Mouse (Mus musculus): ENCODE measurements at regions not wholly inside any gene's neighbourhood (a gene's known extent, or its start where the extent isn't known, plus 50 kb on each side); places are given as distances from the start of the nearest gene placed in this dataset.

- no peak for DNase-seq (ENCODE audit: low read depth)
Observed at GRCm38 (mm10) chr10:117896911-117897643, 51.2 kb upstream of the Rap1b start.

GRCm38 (mm10) chr10:117897766-117898165 is 51.9 kb upstream of the Rap1b start:
- no peak for DNase-seq (ENCODE audit: low read depth)

GRCm38 (mm10) chr10:117898391-117898790 is 52.6 kb upstream of the Rap1b start:
- no peak for DNase-seq (ENCODE audit: low read depth)

- no peak for DNase-seq (ENCODE audit: low read depth)
Observed at GRCm38 (mm10) chr10:117899410-117899935, 53.6 kb upstream of the Rap1b start.

GRCm38 (mm10) chr10:117905666-117906266 is 59.9 kb upstream of the Rap1b start:
- peak; percentile 48 for DNase-seq (ENCODE audit: low read depth)

GRCm38 (mm10) chr10:117906267-117906811 is 60.5 kb upstream of the Rap1b start:
- DNase-seq (ENCODE audit: low read depth) = peak; percentile 78

DNA sequence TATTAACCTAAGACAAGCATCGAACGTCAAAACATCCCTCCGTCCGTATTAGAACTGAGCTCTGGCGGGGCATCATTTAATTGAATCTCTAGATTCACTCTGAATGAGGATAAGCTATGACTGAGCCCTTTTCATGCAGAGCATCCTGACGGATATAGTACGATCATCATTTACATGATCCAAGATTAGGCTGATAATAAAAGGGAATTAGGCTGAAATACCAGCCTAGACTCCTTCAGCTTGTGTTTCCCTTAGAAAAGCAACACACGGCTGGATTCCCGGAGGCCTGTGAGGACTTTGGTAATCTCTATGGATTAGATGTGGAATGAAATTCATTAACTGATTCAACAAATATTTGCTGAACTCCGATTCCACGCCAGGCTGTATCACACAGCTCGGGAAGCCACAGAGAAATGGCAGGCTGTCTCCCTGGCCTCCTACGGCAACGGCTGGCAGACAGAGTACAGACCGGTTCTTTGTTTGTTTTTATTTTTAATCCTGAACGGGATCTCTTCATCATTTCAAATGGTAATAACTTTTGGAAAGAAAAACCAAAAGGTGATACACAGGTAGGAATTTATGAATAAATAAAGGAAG is 62.3 kb upstream of the Rap1b start:
- DNase-seq (ENCODE audit: low read depth) = no peak

DNA sequence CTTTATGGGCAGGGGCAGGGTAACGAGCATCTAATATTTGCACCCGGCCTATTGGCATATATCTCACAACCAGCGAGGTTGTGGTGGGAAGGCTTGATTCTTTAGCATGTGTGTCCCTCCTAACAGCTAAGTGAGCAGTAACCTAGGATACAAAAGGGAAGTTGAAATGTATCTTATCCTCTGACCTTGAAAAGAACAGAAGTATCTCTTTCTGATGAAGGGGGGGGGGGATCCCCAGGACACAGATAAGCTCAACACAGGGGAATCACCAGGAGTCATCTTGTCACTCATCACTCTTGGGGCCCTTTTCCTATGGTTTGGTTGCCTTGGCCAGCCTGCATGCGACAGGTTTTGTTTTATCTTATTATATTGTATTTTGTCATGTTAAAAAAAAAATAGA is 63.3 kb upstream of the Rap1b start:
- no peak for DNase-seq (ENCODE audit: low read depth)

DNA sequence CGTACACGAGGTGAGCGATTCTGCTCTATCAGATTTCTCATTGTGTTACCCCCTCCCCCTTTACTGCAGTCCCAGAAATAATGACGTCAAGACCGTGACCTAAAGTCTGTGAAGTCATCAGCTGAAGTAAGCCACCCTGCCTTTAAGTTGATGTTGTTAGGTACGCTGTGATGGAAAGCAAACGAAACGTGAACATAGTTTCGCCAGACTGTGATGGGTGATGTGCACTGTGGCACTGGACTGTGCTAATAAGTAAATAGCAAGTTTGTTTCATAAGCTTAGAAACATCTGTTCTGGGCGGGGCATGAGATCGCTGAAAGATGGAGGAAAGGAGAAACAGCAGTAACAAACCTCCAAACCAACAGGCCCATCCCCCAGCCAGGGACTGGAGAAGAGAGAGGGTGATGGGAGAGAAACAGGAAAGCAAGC is 64.0 kb upstream of the Rap1b start:
- peak; percentile 69 for DNase-seq (ENCODE audit: low read depth)

GRCm38 (mm10) chr10:117910426-117910825 is 64.6 kb upstream of the Rap1b start:
- peak; percentile 16 for DNase-seq (ENCODE audit: low read depth)

- no peak for DNase-seq (ENCODE audit: low read depth)
Observed at GRCm38 (mm10) chr10:117915011-117915735, 69.3 kb upstream of the Rap1b start.

GRCm38 (mm10) chr10:117916280-117916679 is 70.4 kb upstream of the Rap1b start:
- peak; percentile 92 for DNase-seq (ENCODE audit: low read depth)

GRCm38 (mm10) chr10:117917870-117918269 is 72.0 kb upstream of the Rap1b start:
- no peak for DNase-seq (ENCODE audit: low read depth)

- no peak for DNase-seq (ENCODE audit: low read depth)
Observed at GRCm38 (mm10) chr10:117918616-117919015, 72.8 kb upstream of the Rap1b start.

DNA sequence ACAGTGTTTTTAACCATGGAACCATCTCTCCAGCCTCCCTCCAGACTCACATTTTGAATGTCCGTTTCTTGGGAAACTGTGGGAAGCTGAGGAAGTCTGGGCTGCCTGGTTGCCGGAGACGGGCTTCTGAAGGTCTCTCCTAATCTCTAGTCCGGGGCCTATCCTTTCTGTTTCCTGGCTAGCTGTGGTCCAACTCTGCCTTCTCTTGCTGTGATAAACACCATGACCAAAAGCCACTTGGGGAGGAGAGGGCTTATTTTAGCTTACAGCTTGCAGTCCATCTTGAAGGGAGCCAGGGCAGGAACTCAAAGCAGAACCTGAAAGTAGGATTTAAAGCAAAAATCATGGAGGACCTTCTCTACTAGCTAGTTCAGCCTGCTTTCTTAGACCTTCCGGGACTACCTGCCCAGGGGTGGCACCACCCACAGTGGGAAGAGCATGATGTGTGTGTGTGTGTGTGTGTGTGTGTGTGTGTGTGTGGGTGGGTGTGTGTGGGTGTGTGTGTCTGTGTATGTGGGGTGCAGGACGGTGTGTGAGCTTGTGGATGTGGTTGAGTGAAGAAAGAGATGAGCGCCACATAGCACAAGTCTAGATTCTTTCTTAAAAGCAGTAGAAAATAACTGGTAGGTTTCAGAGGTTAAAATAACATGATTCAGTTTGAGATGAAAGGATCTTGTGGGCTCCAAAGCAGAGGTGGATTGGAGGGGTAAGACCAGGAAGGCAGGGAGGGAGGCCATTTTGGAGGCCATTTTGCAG is 73.5 kb upstream of the Rap1b start:
- DNase-seq (ENCODE audit: low read depth) = no peak

GRCm38 (mm10) chr10:117925186-117925585 is 79.4 kb upstream of the Rap1b start:
- DNase-seq (ENCODE audit: low read depth) = no peak

DNA sequence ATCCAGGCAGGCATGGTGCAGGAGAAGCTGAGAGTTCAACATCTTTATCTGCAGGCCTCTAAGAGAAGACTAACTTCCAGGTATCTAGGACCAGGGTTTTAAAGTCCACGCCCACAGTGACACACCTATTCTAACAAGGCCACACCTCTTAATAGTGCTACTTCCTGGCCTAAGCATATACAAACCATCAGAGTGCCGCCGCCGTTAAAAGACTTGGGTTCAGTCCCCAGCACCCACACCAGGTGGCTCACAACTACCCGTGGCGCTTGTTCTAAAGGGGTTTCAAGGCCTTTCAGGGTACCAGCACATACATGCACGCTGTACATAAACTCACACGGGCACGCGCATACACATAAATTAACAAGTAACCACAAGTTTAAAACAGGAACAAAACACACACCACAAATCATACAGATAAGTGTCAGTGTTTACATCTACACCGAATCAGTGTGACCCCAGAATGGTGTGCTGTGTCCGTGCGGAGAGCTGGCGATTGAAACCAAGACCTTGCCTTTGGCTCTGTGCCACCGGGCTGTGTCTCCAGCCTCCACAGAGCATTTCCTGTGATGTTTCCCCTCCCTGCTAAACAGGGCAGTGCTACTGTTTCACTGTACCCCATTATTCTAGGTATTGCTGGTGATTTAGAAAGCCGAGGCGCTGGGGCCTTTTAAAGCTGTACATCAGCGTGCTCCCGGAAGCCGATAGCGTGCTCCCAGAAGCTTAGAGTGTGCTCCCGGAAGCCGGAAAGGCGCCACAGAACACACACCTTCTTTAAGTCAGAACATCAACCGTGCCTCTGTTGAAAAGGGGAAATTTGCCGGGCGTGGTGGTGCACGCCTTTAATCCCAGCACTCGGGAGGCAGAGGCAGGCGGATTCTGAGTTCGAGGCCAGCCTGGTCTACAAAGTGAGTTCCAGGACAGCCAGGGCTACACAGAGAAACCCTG is 80.0 kb upstream of the Rap1b start:
- no peak for DNase-seq (ENCODE audit: low read depth)

- no peak for DNase-seq (ENCODE audit: low read depth)
Observed at GRCm38 (mm10) chr10:117928998-117929397, 83.2 kb upstream of the Rap1b start.

- DNase-seq (ENCODE audit: low read depth) = no peak
Observed at GRCm38 (mm10) chr10:117934797-117935196, 89.0 kb upstream of the Rap1b start.

DNA sequence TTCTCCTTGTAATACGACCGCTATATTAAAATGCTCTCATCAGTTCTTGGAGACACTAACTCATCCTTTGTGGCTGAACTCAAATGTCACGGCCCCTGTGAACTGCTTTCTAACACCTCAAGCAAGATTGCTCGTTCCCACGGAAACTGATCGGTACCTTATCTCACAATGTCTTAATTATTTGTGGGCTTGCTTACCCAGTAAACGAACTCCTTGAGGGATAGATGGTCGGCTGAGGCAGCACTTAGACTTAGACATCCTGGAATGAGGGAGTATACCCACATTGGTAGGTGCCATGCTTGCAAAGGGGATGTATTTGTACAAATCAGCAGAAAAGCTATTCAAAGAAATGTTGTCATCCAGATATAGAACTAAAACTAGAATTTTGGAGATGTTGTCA is 92.9 kb upstream of the Rap1b start:
- no peak for DNase-seq (ENCODE audit: low read depth)

Data from NIH3T3 (cell line).